Comparison of ENCODE assay signal across 15 mouse cellular contexts in the genomic region with DNA sequence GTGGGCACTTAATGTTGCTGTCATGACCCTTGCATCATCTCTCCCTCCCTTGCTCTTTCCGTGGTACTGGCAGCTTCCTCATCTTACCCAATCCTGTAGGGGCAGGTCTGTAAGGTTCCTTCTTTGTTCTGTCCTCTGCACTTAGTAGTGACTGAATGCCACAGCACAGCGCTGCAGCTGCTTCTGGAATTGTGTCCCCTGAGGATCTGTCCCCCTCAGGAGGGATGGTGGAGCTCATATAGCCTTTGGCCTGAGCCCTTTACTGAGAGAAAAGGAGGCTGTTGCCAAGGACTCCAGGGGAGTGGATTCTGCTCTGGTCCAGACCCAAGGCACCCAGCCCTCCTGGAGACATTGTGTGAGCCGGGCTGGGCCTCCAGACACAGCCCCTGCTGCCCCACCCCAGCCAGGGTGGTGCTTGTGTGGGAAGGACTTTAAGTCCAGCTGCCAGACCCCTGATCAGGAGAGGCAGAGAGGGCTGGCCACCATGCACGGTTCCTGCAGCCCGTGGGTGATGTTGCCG. TPM values are rescaled to one million over a fixed set of nuclear protein-coding genes. Genes with fewer than 3 reads are reported as not detected.
DNase-seq lines count a peak whose midpoint lies in the region; ATAC-seq and TF ChIP-seq lines count a peak whose summit lies in the region.
"Had no signal": no experiment of that assay in that cellular context is flagged by ENCODE, and none has a peak within 500 bp of the region (broad histone marks: within the 10 kb centered on the region; RNA-seq: fewer than 3 reads in every experiment).

No protein-coding gene starts in this region.

- H3K4me1 ChIP-seq in midbrain, embryonic 10.5 days = peaks cover 48% of the 10 kb centered on the region
- H3K4me1 ChIP-seq in midbrain, embryonic 11.5 days (ENCODE audit: control insufficient read depth, insufficient read depth, low read length) = peaks cover 4% of the 10 kb centered on the region; the same call in 1 of the 2 replicates

- ATAC-seq in midbrain, embryonic 11.5 days (ENCODE audit: low FRiP score) = no peak
- ATAC-seq in granulocyte monocyte progenitor cell, adult 5-6 weeks (replicated peaks; ENCODE audit: poor library complexity, severe bottlenecking) = peak; percentile 96
- ATAC-seq: forebrain, embryonic 13.5 days had no signal

- no peak overlapping the region for H3K4me2 ChIP-seq in midbrain, embryonic 11.5 days
- H3K4me2 ChIP-seq in myocyte (ENCODE audit: low read depth) = peak overlapping the region; percentile 33
- H3K4me2 ChIP-seq: forebrain, embryonic 13.5 days; hindbrain, embryonic 15.5 days; neural tube, embryonic 13.5 days had no signal

- H3K36me3 ChIP-seq in midbrain, embryonic 10.5 days = no peaks in the 10 kb centered on the region
- H3K36me3 ChIP-seq in midbrain, embryonic 11.5 days (ENCODE audit: control insufficient read depth, insufficient read depth, low read length) = no peaks in the 10 kb centered on the region
- H3K36me3 ChIP-seq in myocyte (ENCODE audit: control insufficient read depth, insufficient read depth) = no peaks in the 10 kb centered on the region
- H3K36me3 ChIP-seq: embryonic facial prominence, embryonic 10.5 days; hindbrain, embryonic 15.5 days; neural tube, embryonic 13.5 days had no signal

- H3K9ac ChIP-seq in midbrain, embryonic 11.5 days (ENCODE audit: low read length) = no peak overlapping the region
- H3K9ac ChIP-seq: forebrain, embryonic 13.5 days; hindbrain, embryonic 15.5 days; neural tube, embryonic 13.5 days had no signal

- peaks cover 52% of the 10 kb centered on the region for H3K27me3 ChIP-seq in midbrain, embryonic 10.5 days (ENCODE audit: low read depth, poor library complexity, severe bottlenecking)
- peaks cover 26% of the 10 kb centered on the region for H3K27me3 ChIP-seq in midbrain, embryonic 11.5 days (ENCODE audit: control insufficient read depth, insufficient read depth, low read length)
- no peaks in the 10 kb centered on the region for H3K27me3 ChIP-seq in myocyte (ENCODE audit: control insufficient read depth, insufficient read depth, insufficient read length)

- 0 out of 2 replicates have a peak overlapping the region, but pooled peaks have one; percentile 50 for H3K27ac ChIP-seq in midbrain, embryonic 10.5 days (replicated peaks)
- H3K27ac ChIP-seq in midbrain, embryonic 11.5 days (ENCODE audit: low read depth, low read length) = no peak overlapping the region
- H3K27ac ChIP-seq: embryonic facial prominence, embryonic 10.5 days; forebrain, embryonic 13.5 days; hindbrain, embryonic 15.5 days; kidney, postnatal 0 days; neural tube, embryonic 13.5 days had no signal

- no peak overlapping the region for H3ac ChIP-seq in myocyte (ENCODE audit: control insufficient read depth, insufficient read length)

- peak; percentile 97 for DNase-seq in heart, adult 11 months
- DNase-seq in heart, postnatal 4 days = no peak
- DNase-seq in midbrain, embryonic 10.5 days (ENCODE audit: low spot score) = no peak
- no peak for DNase-seq in midbrain, embryonic 11.5 days (ENCODE audit: low spot score, missing footprints)
- DNase-seq in ovary, adult 18-20 months (ENCODE audit: low spot score) = no peak
- no peak for DNase-seq in Muller cell, postnatal 12 days (ENCODE audit: inconsistent ontology term)
- DNase-seq: adrenal gland, postnatal 36 days; cerebellum, adult 2 months had no signal

- H3K79me2 ChIP-seq in myocyte (ENCODE audit: control insufficient read depth, insufficient read depth) = no peaks in the 10 kb centered on the region

- no peak overlapping the region for H3K4me3 ChIP-seq in midbrain, embryonic 10.5 days
- H3K4me3 ChIP-seq in midbrain, embryonic 11.5 days (ENCODE audit: low read depth, low read length) = no peak overlapping the region
- H3K4me3 ChIP-seq in myocyte = no peak overlapping the region
- H3K4me3 ChIP-seq: embryonic facial prominence, embryonic 10.5 days; forebrain, embryonic 13.5 days; hindbrain, embryonic 15.5 days; neural tube, embryonic 13.5 days had no signal

- no peak for TF ChIP-seq POLR2A in myocyte (IDR thresholded peaks at IDR 0.05; ENCODE audit: insufficient read length, low read depth)

- no peaks in the 10 kb centered on the region for H3K9me3 ChIP-seq in midbrain, embryonic 10.5 days (replicated peaks)
- H3K9me3 ChIP-seq in midbrain, embryonic 11.5 days (ENCODE audit: control insufficient read depth, low read length) = no peaks in the 10 kb centered on the region
- H3K9me3 ChIP-seq: embryonic facial prominence, embryonic 10.5 days; forebrain, embryonic 13.5 days; hindbrain, embryonic 15.5 days; neural tube, embryonic 13.5 days had no signal

- WGBS in midbrain, embryonic 10.5 days = 53% methylated on average over 6 of the region's 6 CpGs
- 51% methylated on average over 6 of the region's 6 CpGs for WGBS in midbrain, embryonic 11.5 days

TF ChIP-seq in myocyte, 11 proteins besides CTCF, POLR2A, EP300 and RAD21:
- no peak for TF ChIP-seq REST (IDR thresholded peaks at IDR 0.05; ENCODE audit: insufficient read depth, insufficient read length)
- TF ChIP-seq USF1 (IDR thresholded peaks at IDR 0.05; ENCODE audit: low read depth) = no peak
- TF ChIP-seq POLR2AphosphoS2 (IDR thresholded peaks at IDR 0.05; ENCODE audit: insufficient read length, low read depth) = no peak
- TF ChIP-seq TCF12 (IDR thresholded peaks at IDR 0.05; ENCODE audit: insufficient read depth, poor library complexity, severe bottlenecking) = no peak
- no peak for TF ChIP-seq E2F4 (IDR thresholded peaks at IDR 0.05; ENCODE audit: insufficient read depth)
- no peak for TF ChIP-seq MAX (IDR thresholded peaks at IDR 0.05; ENCODE audit: low read depth)
- TF ChIP-seq MYOG (IDR thresholded peaks at IDR 0.05; ENCODE audit: control insufficient read depth in 1 of 3, insufficient read depth in 1 of 3, insufficient read length in 2 of 3, low read depth in 2 of 3) = peak in 1 of 3 experiments; percentile 25
- no peak for TF ChIP-seq MYOD1 (IDR thresholded peaks at IDR 0.05; ENCODE audit: control insufficient read depth in 1 of 3, insufficient read length in 2 of 3, low read depth in 2 of 3)
- TF ChIP-seq SRF (IDR thresholded peaks at IDR 0.05; ENCODE audit: control insufficient read depth, insufficient read length, low read depth) = no peak
- TF ChIP-seq CEBPB (IDR thresholded peaks at IDR 0.05; ENCODE audit: insufficient read depth, poor library complexity, severe bottlenecking) = peak; percentile 35; the same call in 1 of the 2 replicates

RNA-seq across cellular contexts. Expression of a gene that starts 1.3 kb away (rescaled TPM):
- total RNA-seq in heart, postnatal 4 days (2021) = 10 to 100 TPM in 1 of 2 experiments, 1 to 10 TPM in 1; 8.8 to 10.2 TPM
- 0.75 and 0.82 TPM in 2 replicates for polyA plus RNA-seq in midbrain, embryonic 10.5 days (2016; fragmentation: Nextera tagmentation; extraction: Ambion mirVana)
- 0.56 and 0.57 TPM in 2 replicates for polyA plus RNA-seq in midbrain, embryonic 11.5 days (2014; fragmentation: Nextera tagmentation; extraction: Ambion mirVana)
- 7.0 and 15.7 TPM in 2 replicates for total RNA-seq in granulocyte monocyte progenitor cell, adult 5-6 weeks (2014; fragmentation: Nextera tagmentation)
- 9.9 and 10.8 TPM in 2 replicates for total RNA-seq in granulocyte monocyte progenitor cell, adult 5-6 weeks (2017)
- 7.1 TPM for polyA plus RNA-seq in myocyte (2012; fragmentation: generic; extraction: Trizol)

RNA-seq across cellular contexts. Expression of a gene that starts 28.9 kb away (rescaled TPM):
- total RNA-seq in heart, postnatal 4 days (2021) = 100 to 1,000 TPM; 358 to 374 TPM
- polyA plus RNA-seq in midbrain, embryonic 10.5 days (2016; fragmentation: Nextera tagmentation; extraction: Ambion mirVana) = 277 and 318 TPM in 2 replicates
- 348 and 375 TPM in 2 replicates for polyA plus RNA-seq in midbrain, embryonic 11.5 days (2014; fragmentation: Nextera tagmentation; extraction: Ambion mirVana)
- total RNA-seq in granulocyte monocyte progenitor cell, adult 5-6 weeks (2014; fragmentation: Nextera tagmentation) = 125 and 132 TPM in 2 replicates
- total RNA-seq in granulocyte monocyte progenitor cell, adult 5-6 weeks (2017) = 69.5 and 74.3 TPM in 2 replicates
- polyA plus RNA-seq in myocyte (2012; fragmentation: generic; extraction: Trizol) = 741 TPM

RNA-seq across cellular contexts. Expression of a gene that starts 41.9 kb away (rescaled TPM):
- 1 to 10 TPM; 2.1 to 2.8 TPM for total RNA-seq in heart, postnatal 4 days (2021)
- polyA plus RNA-seq in midbrain, embryonic 10.5 days (2016; fragmentation: Nextera tagmentation; extraction: Ambion mirVana) = 3.8 and 4.1 TPM in 2 replicates
- 2.2 and 2.4 TPM in 2 replicates for polyA plus RNA-seq in midbrain, embryonic 11.5 days (2014; fragmentation: Nextera tagmentation; extraction: Ambion mirVana)
- total RNA-seq in granulocyte monocyte progenitor cell, adult 5-6 weeks (2014; fragmentation: Nextera tagmentation) = 42.8 and 70.9 TPM in 2 replicates
- 23.6 and 30.5 TPM in 2 replicates for total RNA-seq in granulocyte monocyte progenitor cell, adult 5-6 weeks (2017)
- polyA plus RNA-seq in myocyte (2012; fragmentation: generic; extraction: Trizol) = 0.54 TPM

RNA-seq across cellular contexts. Expression of a gene that starts 50.2 kb away (rescaled TPM):
- 100 to 1,000 TPM; 158 to 161 TPM for total RNA-seq in heart, postnatal 4 days (2021)
- polyA plus RNA-seq in midbrain, embryonic 10.5 days (2016; fragmentation: Nextera tagmentation; extraction: Ambion mirVana) = 62.8 and 67.9 TPM in 2 replicates
- 68.4 and 74.6 TPM in 2 replicates for polyA plus RNA-seq in midbrain, embryonic 11.5 days (2014; fragmentation: Nextera tagmentation; extraction: Ambion mirVana)
- 97.2 and 127 TPM in 2 replicates for total RNA-seq in granulocyte monocyte progenitor cell, adult 5-6 weeks (2014; fragmentation: Nextera tagmentation)
- 67.3 and 108 TPM in 2 replicates for total RNA-seq in granulocyte monocyte progenitor cell, adult 5-6 weeks (2017)
- 120 TPM for polyA plus RNA-seq in myocyte (2012; fragmentation: generic; extraction: Trizol)

RNA-seq across cellular contexts. Expression of a gene that starts 54.8 kb away (rescaled TPM):
- total RNA-seq in heart, postnatal 4 days (2021) = 10 to 100 TPM; 39.5 to 39.6 TPM
- 205 and 232 TPM in 2 replicates for polyA plus RNA-seq in midbrain, embryonic 10.5 days (2016; fragmentation: Nextera tagmentation; extraction: Ambion mirVana)
- polyA plus RNA-seq in midbrain, embryonic 11.5 days (2014; fragmentation: Nextera tagmentation; extraction: Ambion mirVana) = 163 and 170 TPM in 2 replicates
- 83.0 and 122 TPM in 2 replicates for total RNA-seq in granulocyte monocyte progenitor cell, adult 5-6 weeks (2014; fragmentation: Nextera tagmentation)
- 97.1 and 107 TPM in 2 replicates for total RNA-seq in granulocyte monocyte progenitor cell, adult 5-6 weeks (2017)
- 30.1 TPM for polyA plus RNA-seq in myocyte (2012; fragmentation: generic; extraction: Trizol)
